Mouse (Mus musculus) embryonic facial prominence, embryonic 14.5 days (tissue): Measurements from ENCODE around the gene Ehhadh. TPM values are rescaled to one million over a fixed set of nuclear protein-coding genes. Genes with fewer than 3 reads are reported as not detected.

ENCODE experiments used
- ATAC-seq: fragments of 200-750 bp; cut with Nextera tagmentation; 2 replicates; pipeline ENCODE4 v1.8.0; 2017; ENCODE audit warnings: low read depth, moderate number of reproducible peaks, moderate TSS enrichment
- DNase-seq: peaks from one replicate; pipeline ENCODE4 v3.0.0-alpha.2; 2015; ENCODE audit warnings: low spot score
- H3K27ac ChIP-seq: fragments of 300-500 bp; sonication (generic); replicated peaks from 2 replicates; pipeline ENCODE4 v1.5.1; 2014; ENCODE audit warnings: low read depth, mild to moderate bottlenecking, low read length, moderate library complexity
- H3K27me3 ChIP-seq: fragments of 300-500 bp; sonication (generic); replicated peaks from 2 replicates; pipeline ENCODE4 v1.6.1; 2014; ENCODE audit warnings: low read length; ENCODE audit not compliant: control insufficient read depth, insufficient read depth
- H3K36me3 ChIP-seq: fragments of 300-500 bp; sonication (generic); 2 replicates; pipeline ENCODE4 v1.6.1; 2014; ENCODE audit warnings: low read length, mixed read lengths; ENCODE audit not compliant: control insufficient read depth, insufficient read depth
- H3K4me1 ChIP-seq: fragments of 300-500 bp; sonication (generic); 2 replicates; pipeline ENCODE4 v1.6.1; 2014; ENCODE audit warnings: antibody characterized with exemption, low read length; ENCODE audit not compliant: control insufficient read depth, insufficient read depth
- H3K4me2 ChIP-seq: fragments of 300-500 bp; sonication (generic); 2 replicates; pipeline ENCODE4 v1.6.1; 2014; ENCODE audit warnings: low read depth, mild to moderate bottlenecking, low read length, moderate library complexity, mixed read lengths
- H3K4me3 ChIP-seq: fragments of 300-500 bp; sonication (generic); 2 replicates; pipeline ENCODE4 v1.5.1; 2014; ENCODE audit warnings: low read depth, mild to moderate bottlenecking, low read length
- H3K9ac ChIP-seq: fragments of 300-500 bp; sonication (generic); 2 replicates; pipeline ENCODE4 v1.6.1; 2014; ENCODE audit warnings: low read depth, mild to moderate bottlenecking, low read length, moderate library complexity, mixed read lengths
- H3K9me3 ChIP-seq: fragments of 300-500 bp; sonication (generic); 2 replicates; pipeline ENCODE4 v1.6.1; 2016; ENCODE audit warnings: low read length; ENCODE audit not compliant: control insufficient read depth
- WGBS: fragments of 180-500 bp; shearing (Covaris S2); extraction: QIAGEN DNeasy Blood & Tissue Kit; methylation state at CpG from one replicate; pipeline ENCODE4 v1.1.7; 2014; 5-methylcytosine and 5-hydroxymethylcytosine counted together
- polyA plus RNA-seq: library from polyadenylated mRNA; unstranded; fragments of >200 nt; fragmentation: Nextera tagmentation; extraction: Ambion mirVana; gene quantifications from 2 replicates; pipeline ENCODE4 v1.2.1, GENCODE M21; 2014

Gene Ehhadh
- polyA plus RNA-seq: 2.2 and 2.5 TPM in 2 replicates

GRCm38 (mm10) chr16:21787516-21788353 lies at the start of gene Ehhadh:
Gene Ehhadh (minus strand): TSS chr16:21787807.
- Histone ChIP-seq H3K9ac (peak within 1 kb of the TSS; percentile 68), H3K4me2 (peak within 1 kb of the TSS; percentile 81), H3K27me3 (no peaks in the 10 kb centered on the region), H3K4me1 (no peaks in the 10 kb centered on the region), H3K27ac (no peak within 1 kb of the TSS), H3K9me3 (no peaks in the 10 kb centered on the region), H3K36me3 (no peaks in the 10 kb centered on the region), H3K4me3 (peak within 1 kb of the TSS; percentile 50)
- 8% methylated on average over 25 of the region's 28 CpGs for whole genome bisulfite sequencing
- peak; percentile 70 for DNase-seq
- peak; percentile 96 for ATAC-seq

GRCm38 (mm10) chr16:21836311-21837072 lies 48.9 kb upstream of the Ehhadh start:
- Histone ChIP-seq H3K27me3 (no peaks in the 10 kb centered on the region), H3K27ac (no peak overlapping the region)
- DNase-seq: peak; percentile 86

GRCm38 (mm10) chr16:21835584-21835931 lies 48.0 kb upstream of the Ehhadh start:
- H3K4me3 ChIP-seq: no peak overlapping the region
- H3K4me2 ChIP-seq: no peak overlapping the region
- no peaks in the 10 kb centered on the region for H3K36me3 ChIP-seq
- 13% methylated on average over 7 of the region's 7 CpGs for WGBS
- no peak overlapping the region for H3K27ac ChIP-seq
- H3K27me3 ChIP-seq: no peaks in the 10 kb centered on the region
- peak; percentile 73; the same call in 1 of the 2 replicates for ATAC-seq
- no peaks in the 10 kb centered on the region for H3K4me1 ChIP-seq
- peak; percentile 32 for DNase-seq
- no peak overlapping the region for H3K9ac ChIP-seq
- H3K9me3 ChIP-seq: no peaks in the 10 kb centered on the region

More at GRCm38 (mm10) chr16:21836311-21837072, 48.9 kb upstream of the Ehhadh start:
- peak; percentile 75 for ATAC-seq
- Histone ChIP-seq H3K4me3 (no peak overlapping the region), H3K9me3 (no peaks in the 10 kb centered on the region), H3K4me1 (no peaks in the 10 kb centered on the region), H3K4me2 (no peak overlapping the region), H3K9ac (peak overlapping the region; percentile 34; the same call in 1 of the 2 replicates), H3K36me3 (no peaks in the 10 kb centered on the region)
- 25% methylated on average over 7 of the region's 7 CpGs for WGBS

GRCm38 (mm10) chr16:21834866-21835583 lies 47.4 kb upstream of the Ehhadh start:
- Histone ChIP-seq H3K27ac (no peak overlapping the region), H3K4me1 (no peaks in the 10 kb centered on the region), H3K36me3 (no peaks in the 10 kb centered on the region), H3K9ac (no peak overlapping the region), H3K4me2 (no peak overlapping the region), H3K9me3 (no peaks in the 10 kb centered on the region), H3K27me3 (no peaks in the 10 kb centered on the region), H3K4me3 (no peak overlapping the region)
- no peak for DNase-seq
- 54% methylated on average over 8 of the region's 8 CpGs for WGBS
- ATAC-seq: no peak

- no peak overlapping the region for H3K9ac ChIP-seq
- no peaks in the 10 kb centered on the region for H3K27me3 ChIP-seq
- H3K4me3 ChIP-seq: no peak overlapping the region
- WGBS: 76% methylated on average over 10 of the region's 10 CpGs
- no peak overlapping the region for H3K27ac ChIP-seq
- no peaks in the 10 kb centered on the region for H3K4me1 ChIP-seq
- no peak for DNase-seq
- no peaks in the 10 kb centered on the region for H3K36me3 ChIP-seq
- no peak for ATAC-seq
- H3K9me3 ChIP-seq: no peaks in the 10 kb centered on the region
- no peak overlapping the region for H3K4me2 ChIP-seq
Measured at GRCm38 (mm10) chr16:21833970-21834369, 46.4 kb upstream of the Ehhadh start.

- no peak overlapping the region for H3K4me2 ChIP-seq
- no peaks in the 10 kb centered on the region for H3K27me3 ChIP-seq
- no peak overlapping the region for H3K27ac ChIP-seq
- DNase-seq: no peak
- no peaks in the 10 kb centered on the region for H3K4me1 ChIP-seq
- H3K4me3 ChIP-seq: no peak overlapping the region
- H3K36me3 ChIP-seq: no peaks in the 10 kb centered on the region
- no peaks in the 10 kb centered on the region for H3K9me3 ChIP-seq
- H3K9ac ChIP-seq: no peak overlapping the region
- 60% methylated on average over 1 of the region's 1 CpGs for whole genome bisulfite sequencing
- no peak for ATAC-seq
Measured at GRCm38 (mm10) chr16:21833469-21833868, 45.9 kb upstream of the Ehhadh start.

- no peak overlapping the region for H3K4me2 ChIP-seq
- H3K27ac ChIP-seq: no peak overlapping the region
- H3K4me1 ChIP-seq: no peaks in the 10 kb centered on the region
- ATAC-seq (no peak), DNase-seq (no peak)
- 71% methylated on average over 5 of the region's 5 CpGs for WGBS
- H3K27me3 ChIP-seq: no peaks in the 10 kb centered on the region
- H3K9me3 ChIP-seq: no peaks in the 10 kb centered on the region
- H3K9ac ChIP-seq: no peak overlapping the region
- H3K36me3 ChIP-seq: no peaks in the 10 kb centered on the region
- no peak overlapping the region for H3K4me3 ChIP-seq
Measured at GRCm38 (mm10) chr16:21831764-21832163, 44.2 kb upstream of the Ehhadh start.

GRCm38 (mm10) chr16:21830784-21831183 lies 43.2 kb upstream of the Ehhadh start:
- WGBS: 50% methylated on average over 6 of the region's 6 CpGs
- Histone ChIP-seq H3K4me1 (no peaks in the 10 kb centered on the region), H3K27me3 (no peaks in the 10 kb centered on the region), H3K9me3 (no peaks in the 10 kb centered on the region), H3K4me2 (no peak overlapping the region), H3K36me3 (no peaks in the 10 kb centered on the region), H3K27ac (no peak overlapping the region), H3K4me3 (no peak overlapping the region), H3K9ac (no peak overlapping the region)
- DNase-seq: no peak
- ATAC-seq: no peak
